In genomic region chr11:113750571-113751483, GRCm38 (mm10) we compare ENCODE assay signal across 8 mouse cellular contexts. TPM values are rescaled to one million over a fixed set of nuclear protein-coding genes. Genes with fewer than 3 reads are reported as not detected.
A peak's percentile ranks its signal among the peaks of the same experiment; 100 is the strongest.
DNase-seq lines count a peak whose midpoint lies in the region; ATAC-seq and TF ChIP-seq lines count a peak whose summit lies in the region.

No protein-coding gene starts in this region.

- H3K4me3 ChIP-seq in intestine, embryonic 16.5 days (ENCODE audit: low read length) = peak overlapping the region; percentile 93
- H3K4me3 ChIP-seq in limb, embryonic 10.5 days = peak overlapping the region; percentile 96
- peak overlapping the region; percentile 93 for H3K4me3 ChIP-seq in midbrain, embryonic 11.5 days (ENCODE audit: low read depth, low read length)
- peak overlapping the region; percentile 84 for H3K4me3 ChIP-seq in small intestine, adult 2 months (ENCODE audit: low read depth, low read length)

- peak; percentile 73 for ATAC-seq in intestine, embryonic 16.5 days
- ATAC-seq in midbrain, embryonic 11.5 days (ENCODE audit: low FRiP score) = peak; percentile 47

- DNase-seq in 3134 (ENCODE audit: extremely low read depth, insufficient read length, low spot score) = peak; percentile 88
- DNase-seq in adrenal gland, adult 2 months = peak; percentile 91
- DNase-seq in embryo, embryonic 11.5 days (ENCODE audit: low read depth, low spot score) = peak; percentile 67
- peak; percentile 54 to 74 for DNase-seq in gastrocnemius, postnatal 4 days (ENCODE audit: low spot score in 2 of 2)
- peak; percentile 90 for DNase-seq in limb, embryonic 10.5 days (ENCODE audit: low spot score)
- peak; percentile 98 for DNase-seq in midbrain, embryonic 11.5 days (ENCODE audit: low spot score, missing footprints)

- H3K36me3 ChIP-seq in intestine, embryonic 16.5 days (ENCODE audit: control insufficient read depth, insufficient read depth, low read length) = 0 out of 2 replicates have a peak, but pooled peaks cover 2% of the 10 kb centered on the region
- peaks cover 28% of the 10 kb centered on the region for H3K36me3 ChIP-seq in limb, embryonic 10.5 days
- no peaks in the 10 kb centered on the region for H3K36me3 ChIP-seq in midbrain, embryonic 11.5 days (ENCODE audit: control insufficient read depth, insufficient read depth, low read length)
- H3K36me3 ChIP-seq in small intestine, adult 2 months (ENCODE audit: control insufficient read depth, insufficient read depth, low read length) = no peaks in the 10 kb centered on the region; the same call in 1 of the 2 replicates

- TF ChIP-seq CTCF in small intestine, adult 2 months (IDR thresholded peaks at IDR 0.05; ENCODE audit: extremely low read depth, insufficient read length, insufficient replicate concordance, low read depth, low read length) = peak; percentile 46

- peak overlapping the region; percentile 91 for H3K9ac ChIP-seq in intestine, embryonic 16.5 days (ENCODE audit: low read depth, low read length)
- H3K9ac ChIP-seq in midbrain, embryonic 11.5 days (ENCODE audit: low read length) = peak overlapping the region; percentile 96

- H3K4me1 ChIP-seq in intestine, embryonic 16.5 days (ENCODE audit: control insufficient read depth, insufficient read depth, low read length) = peaks cover 36% of the 10 kb centered on the region
- peaks cover 66% of the 10 kb centered on the region for H3K4me1 ChIP-seq in limb, embryonic 10.5 days
- peaks cover 27% of the 10 kb centered on the region for H3K4me1 ChIP-seq in midbrain, embryonic 11.5 days (ENCODE audit: control insufficient read depth, insufficient read depth, low read length)
- peaks cover 18% of the 10 kb centered on the region for H3K4me1 ChIP-seq in small intestine, adult 2 months (ENCODE audit: control insufficient read depth, insufficient read depth, insufficient read length, low read length)

- no peaks in the 10 kb centered on the region for H3K27me3 ChIP-seq in intestine, embryonic 16.5 days (replicated peaks; ENCODE audit: control insufficient read depth, insufficient read depth, low read length)
- H3K27me3 ChIP-seq in limb, embryonic 10.5 days (ENCODE audit: low read depth, poor library complexity, severe bottlenecking) = no peaks in the 10 kb centered on the region
- H3K27me3 ChIP-seq in midbrain, embryonic 11.5 days (ENCODE audit: control insufficient read depth, insufficient read depth, low read length) = no peaks in the 10 kb centered on the region
- H3K27me3 ChIP-seq in small intestine, adult 2 months (ENCODE audit: control insufficient read depth, insufficient read depth, low read length) = no peaks in the 10 kb centered on the region

- H3K9me3 ChIP-seq in intestine, embryonic 16.5 days (ENCODE audit: control insufficient read depth, low read length) = no peaks in the 10 kb centered on the region
- no peaks in the 10 kb centered on the region for H3K9me3 ChIP-seq in limb, embryonic 10.5 days (replicated peaks)
- H3K9me3 ChIP-seq in midbrain, embryonic 11.5 days (ENCODE audit: control insufficient read depth, low read length) = no peaks in the 10 kb centered on the region

- H3K4me2 ChIP-seq in intestine, embryonic 16.5 days (ENCODE audit: low read depth, low read length) = peak overlapping the region; percentile 89
- peak overlapping the region; percentile 86 for H3K4me2 ChIP-seq in midbrain, embryonic 11.5 days

- H3K27ac ChIP-seq in intestine, embryonic 16.5 days (ENCODE audit: low read length) = peak overlapping the region; percentile 93
- peak overlapping the region; percentile 99 for H3K27ac ChIP-seq in limb, embryonic 10.5 days
- H3K27ac ChIP-seq in midbrain, embryonic 11.5 days (ENCODE audit: low read depth, low read length) = peak overlapping the region; percentile 85
- H3K27ac ChIP-seq in small intestine, adult 2 months (ENCODE audit: insufficient read depth, low read depth, low read length) = peak overlapping the region; percentile 98

- TF ChIP-seq POLR2A in small intestine, adult 2 months (IDR thresholded peaks at IDR 0.05; ENCODE audit: low read depth, low read length) = 0 out of 2 replicates have a peak, but pooled peaks have one; percentile 37

- under 1% methylated on average over 67 of the region's 67 CpGs for WGBS in intestine, embryonic 16.5 days
- WGBS in limb, embryonic 10.5 days = under 1% methylated on average over 67 of the region's 67 CpGs
- WGBS in midbrain, embryonic 11.5 days = under 1% methylated on average over 64 of the region's 67 CpGs
- under 1% methylated on average over 67 of the region's 67 CpGs for WGBS in small intestine, adult 2 months

RNA-seq across cellular contexts. Expression of gene Cdc42ep4, which starts 0.9 kb away (rescaled TPM):
- total RNA-seq in adrenal gland, adult 2 months (2021) = 100 to 1,000 TPM in 1 of 2 experiments, 10 to 100 TPM in 1; 96.8 to 142 TPM
- 155 and 228 TPM in 2 replicates for polyA plus RNA-seq in adrenal gland, adult 2 months (2012; rRNA removed)
- total RNA-seq in gastrocnemius, postnatal 4 days (2021) = 10 to 100 TPM; 26.3 to 27.5 TPM
- polyA plus RNA-seq in intestine, embryonic 16.5 days (2015; fragmentation: Nextera tagmentation; extraction: Ambion mirVana) = 59.0 and 60.3 TPM in 2 replicates
- polyA plus RNA-seq in limb, embryonic 10.5 days (2016; fragmentation: Nextera tagmentation; extraction: Ambion mirVana) = 111 and 130 TPM in 2 replicates
- polyA plus RNA-seq in midbrain, embryonic 11.5 days (2014; fragmentation: Nextera tagmentation; extraction: Ambion mirVana) = 54.6 and 60.4 TPM in 2 replicates
- 22.9 and 41.4 TPM in 2 replicates for polyA plus RNA-seq in small intestine, adult 2 months (2012; rRNA removed)

RNA-seq across cellular contexts. Expression of gene Cpsf4l, which starts 41.0 kb away (rescaled TPM):
- 1 to 10 TPM in 1 of 2 experiments, under 1 TPM in 1; 0.46 to 1.2 TPM for total RNA-seq in adrenal gland, adult 2 months (2021)
- polyA plus RNA-seq in adrenal gland, adult 2 months (2012; rRNA removed) = 0.09 TPM in 1 of 2 replicates, not detected in the other
- total RNA-seq in gastrocnemius, postnatal 4 days (2021) = not detected
- 0.12 and 0.33 TPM in 2 replicates for polyA plus RNA-seq in intestine, embryonic 16.5 days (2015; fragmentation: Nextera tagmentation; extraction: Ambion mirVana)
- 0.67 and 0.90 TPM in 2 replicates for polyA plus RNA-seq in limb, embryonic 10.5 days (2016; fragmentation: Nextera tagmentation; extraction: Ambion mirVana)
- 0.30 and 0.57 TPM in 2 replicates for polyA plus RNA-seq in midbrain, embryonic 11.5 days (2014; fragmentation: Nextera tagmentation; extraction: Ambion mirVana)
- polyA plus RNA-seq in small intestine, adult 2 months (2012; rRNA removed) = not detected in 2 replicates

Comparison
In these comparisons a context has a peak if more than half of its experiments do, and no peak if none do; other contexts are left out.
1. Peak in every context shown above with its lines: DNase-seq, ATAC-seq, H3K4me3 ChIP-seq and H3K27ac ChIP-seq.